Mouse (Mus musculus) cerebellum, adult 11 months (tissue): Measurements from ENCODE around the gene Bach2.
A peak's percentile ranks its signal among the peaks of the same experiment; 100 is the strongest.

Source experiments
- DNase-seq: peaks from one replicate; pipeline ENCODE4 v3.0.0; 2022

The Bach2 gene

GRCm38 (mm10) chr4:32302668-32303067, 64.1 kb downstream of the Bach2 start:
- no peak for DNase-seq

GRCm38 (mm10) chr4:32303076-32303475, 64.5 kb downstream of the Bach2 start:
- peak; percentile 41 for DNase-seq

- peak; percentile 94 for DNase-seq
Measured at GRCm38 (mm10) chr4:32303674-32304073, 65.1 kb downstream of the Bach2 start.

GRCm38 (mm10) chr4:32304221-32304703, 65.7 kb downstream of the Bach2 start:
- DNase-seq: no peak

- no peak for DNase-seq
Measured at GRCm38 (mm10) chr4:32305036-32305615, 66.5 kb downstream of the Bach2 start.

GRCm38 (mm10) chr4:32305683-32306082, 67.1 kb downstream of the Bach2 start:
- no peak for DNase-seq

GRCm38 (mm10) chr4:32306169-32306792, 67.7 kb downstream of the Bach2 start:
- no peak for DNase-seq

- no peak for DNase-seq
Measured at GRCm38 (mm10) chr4:32307215-32307614, 68.6 kb downstream of the Bach2 start.

- DNase-seq: no peak
Measured at GRCm38 (mm10) chr4:32312171-32312946, 73.8 kb downstream of the Bach2 start.

GRCm38 (mm10) chr4:32314919-32315318, 76.3 kb downstream of the Bach2 start:
- no peak for DNase-seq

- DNase-seq: no peak
Measured at GRCm38 (mm10) chr4:32318608-32319007, 80.0 kb downstream of the Bach2 start.

- no peak for DNase-seq
Measured at GRCm38 (mm10) chr4:32319327-32319726, 80.7 kb downstream of the Bach2 start.

- no peak for DNase-seq
Measured at GRCm38 (mm10) chr4:32320039-32320438, 81.4 kb downstream of the Bach2 start.

- no peak for DNase-seq
Measured at GRCm38 (mm10) chr4:32324111-32324510, 85.5 kb downstream of the Bach2 start.

- DNase-seq: no peak
Measured at GRCm38 (mm10) chr4:32324967-32325366, 86.4 kb downstream of the Bach2 start.

GRCm38 (mm10) chr4:32325596-32325995, 87.0 kb downstream of the Bach2 start:
- no peak for DNase-seq

GRCm38 (mm10) chr4:32326279-32326678, 87.7 kb downstream of the Bach2 start:
- no peak for DNase-seq

GRCm38 (mm10) chr4:32326860-32327259, 88.3 kb downstream of the Bach2 start:
- DNase-seq: no peak

- DNase-seq: no peak
Measured at GRCm38 (mm10) chr4:32327626-32328025, 89.0 kb downstream of the Bach2 start.

- no peak for DNase-seq
Measured at GRCm38 (mm10) chr4:32328561-32328960, 90.0 kb downstream of the Bach2 start.

GRCm38 (mm10) chr4:32330584-32331314, 92.1 kb downstream of the Bach2 start:
- no peak for DNase-seq

GRCm38 (mm10) chr4:32332028-32332427, 93.4 kb downstream of the Bach2 start:
- no peak for DNase-seq

GRCm38 (mm10) chr4:32334131-32334530, 95.5 kb downstream of the Bach2 start:
- DNase-seq: no peak
